Mouse (Mus musculus) midbrain, embryonic 14.5 days (tissue): Measurements from ENCODE around the gene Lrp5. TPM values are rescaled to one million over a fixed set of nuclear protein-coding genes. Genes with fewer than 3 reads are reported as not detected.
A peak's percentile ranks its signal among the peaks of the same experiment; 100 is the strongest.

ENCODE experiments used
- ATAC-seq: fragments of 200-750 bp; cut with Nextera tagmentation; 2 replicates; pipeline ENCODE4 v1.8.0; 2017; ENCODE audit warnings: moderate number of reproducible peaks, moderate library complexity; ENCODE audit not compliant: low FRiP score, low TSS enrichment
- DNase-seq: peaks from one replicate; pipeline ENCODE4 v3.0.0-alpha.2; 2015
- H3K27ac ChIP-seq: fragments of 300-500 bp; sonication (generic); replicated peaks from 2 replicates; pipeline ENCODE4 v1.5.1; 2014; ENCODE audit warnings: mild to moderate bottlenecking, low read depth, low read length, moderate library complexity
- H3K27me3 ChIP-seq: fragments of 300-500 bp; sonication (generic); 2 replicates; pipeline ENCODE4 v1.6.1; 2014; ENCODE audit warnings: low read length, control low read depth, mixed read lengths; ENCODE audit not compliant: control insufficient read depth, insufficient read depth
- H3K36me3 ChIP-seq: fragments of 300-500 bp; sonication (generic); 2 replicates; pipeline ENCODE4 v1.6.1; 2014; ENCODE audit warnings: low read length, control low read depth; ENCODE audit not compliant: control insufficient read depth, insufficient read depth
- H3K4me1 ChIP-seq: fragments of 300-500 bp; sonication (generic); 2 replicates; pipeline ENCODE4 v1.6.1; 2014; ENCODE audit warnings: mild to moderate bottlenecking, antibody characterized with exemption, low read length, control low read depth; ENCODE audit not compliant: control insufficient read depth, insufficient read depth
- H3K4me2 ChIP-seq: fragments of 300-500 bp; sonication (generic); 2 replicates; pipeline ENCODE4 v1.6.1; 2014; ENCODE audit warnings: mild to moderate bottlenecking, low read length, moderate library complexity
- H3K4me3 ChIP-seq: fragments of 300-500 bp; sonication (generic); replicated peaks from 2 replicates; pipeline ENCODE4 v1.5.1; 2014; ENCODE audit warnings: low read depth, low read length
- H3K9ac ChIP-seq: fragments of 300-500 bp; sonication (generic); replicated peaks from 2 replicates; pipeline ENCODE4 v1.6.1; 2014; ENCODE audit warnings: mild to moderate bottlenecking, low read length, moderate library complexity
- H3K9me3 ChIP-seq: fragments of 300-500 bp; sonication (generic); 2 replicates; pipeline ENCODE4 v1.6.1; 2016; ENCODE audit warnings: low read length, control low read depth, mixed read lengths; ENCODE audit not compliant: control insufficient read depth
- WGBS: fragments of 180-500 bp; shearing (Covaris S2); extraction: QIAGEN DNeasy Blood & Tissue Kit; methylation state at CpG from one replicate; pipeline ENCODE4 v1.1.7; 2014; 5-methylcytosine and 5-hydroxymethylcytosine counted together
- polyA plus RNA-seq: library from polyadenylated mRNA; unstranded; fragments of >200 nt; fragmentation: Nextera tagmentation; extraction: Ambion mirVana; gene quantifications from 2 replicates; pipeline ENCODE4 v1.2.1, GENCODE M21; 2014

Lrp5 gene
- polyA plus RNA-seq, 1 experiment from 2014 or later: 1.3 TPM

GRCm38 (mm10) chr19:3687676-3688171 is 1.4 kb upstream of the Lrp5 start:
- 32% methylated on average over 5 of the region's 5 CpGs for WGBS
- H3K27me3 ChIP-seq: peaks cover 9% of the 10 kb centered on the region
- no peaks in the 10 kb centered on the region for H3K36me3 ChIP-seq
- ATAC-seq (no peak), DNase-seq (no peak)
- H3K4me2 ChIP-seq: no peak overlapping the region
- no peak overlapping the region for H3K4me3 ChIP-seq
- no peak overlapping the region for H3K9ac ChIP-seq
- peaks cover 14% of the 10 kb centered on the region for H3K4me1 ChIP-seq
- no peak overlapping the region for H3K27ac ChIP-seq
- no peaks in the 10 kb centered on the region for H3K9me3 ChIP-seq

- Histone ChIP-seq H3K9me3 (no peaks in the 10 kb centered on the region), H3K36me3 (no peaks in the 10 kb centered on the region), H3K9ac (peak overlapping the region; percentile 62), H3K27ac (no peak overlapping the region), H3K4me2 (peak overlapping the region; percentile 100), H3K4me1 (peaks cover 14% of the 10 kb centered on the region), H3K4me3 (peak overlapping the region; percentile 71), H3K27me3 (peaks cover 9% of the 10 kb centered on the region)
- 1% methylated on average over 45 of the region's 45 CpGs for WGBS
- ATAC-seq (peak; percentile 32; the same call in 1 of the 2 replicates), DNase-seq (peak; percentile 49)
These were observed 651 bp downstream of the Lrp5 start for GRCm38 (mm10) chr19:3685611-3686214.

- Histone ChIP-seq H3K27ac (no peak overlapping the region), H3K9ac (peak overlapping the region; percentile 62; the same call in 1 of the 2 replicates), H3K4me2 (peak overlapping the region; percentile 100), H3K4me3 (peak overlapping the region; percentile 71), H3K36me3 (no peaks in the 10 kb centered on the region), H3K9me3 (no peaks in the 10 kb centered on the region), H3K4me1 (peaks cover 14% of the 10 kb centered on the region), H3K27me3 (peaks cover 9% of the 10 kb centered on the region)
- ATAC-seq (no peak), DNase-seq (no peak)
- 16% methylated on average over 11 of the region's 11 CpGs for WGBS
These were observed 1.3 kb downstream of the Lrp5 start for GRCm38 (mm10) chr19:3684957-3685580.

GRCm38 (mm10) chr19:3684414-3684813 is 1.9 kb downstream of the Lrp5 start:
- Histone ChIP-seq H3K27ac (0 out of 2 replicates have a peak overlapping the region, but pooled peaks have one; percentile 17), H3K9me3 (no peaks in the 10 kb centered on the region), H3K4me2 (peak overlapping the region; percentile 100), H3K9ac (no peak overlapping the region), H3K27me3 (peaks cover 9% of the 10 kb centered on the region), H3K4me1 (peaks cover 14% of the 10 kb centered on the region), H3K4me3 (no peak overlapping the region), H3K36me3 (no peaks in the 10 kb centered on the region)
- WGBS: 19% methylated on average over 1 of the region's 1 CpGs
- DNase-seq (no peak), ATAC-seq (no peak)

GRCm38 (mm10) chr19:3681310-3681934 is 4.9 kb downstream of the Lrp5 start:
- DNase-seq: peak; percentile 71
- Histone ChIP-seq H3K36me3 (no peaks in the 10 kb centered on the region), H3K4me2 (no peak overlapping the region), H3K27ac (no peak overlapping the region; the same call in 1 of the 2 replicates), H3K27me3 (peaks cover 4% of the 10 kb centered on the region; the same call in 1 of the 2 replicates), H3K4me3 (no peak overlapping the region), H3K4me1 (peaks cover 10% of the 10 kb centered on the region), H3K9ac (no peak overlapping the region), H3K9me3 (no peaks in the 10 kb centered on the region)
- WGBS: 32% methylated on average over 13 of the region's 13 CpGs
- ATAC-seq: peak; percentile 72

GRCm38 (mm10) chr19:3680732-3681131 is 5.6 kb downstream of the Lrp5 start:
- H3K36me3 ChIP-seq: no peaks in the 10 kb centered on the region
- ATAC-seq (no peak), DNase-seq (peak; percentile 9)
- H3K9me3 ChIP-seq: no peaks in the 10 kb centered on the region
- WGBS: 74% methylated on average over 7 of the region's 7 CpGs
- H3K27ac ChIP-seq: no peak overlapping the region
- H3K4me3 ChIP-seq: no peak overlapping the region
- H3K4me1 ChIP-seq: peaks cover 9% of the 10 kb centered on the region
- peaks cover 2% of the 10 kb centered on the region; the same call in 1 of the 2 replicates for H3K27me3 ChIP-seq
- no peak overlapping the region for H3K4me2 ChIP-seq
- no peak overlapping the region for H3K9ac ChIP-seq

GRCm38 (mm10) chr19:3674122-3674855 is 12.1 kb downstream of the Lrp5 start:
- Histone ChIP-seq H3K4me2 (no peak overlapping the region), H3K27ac (no peak overlapping the region), H3K36me3 (no peaks in the 10 kb centered on the region), H3K27me3 (no peaks in the 10 kb centered on the region), H3K9me3 (no peaks in the 10 kb centered on the region), H3K9ac (no peak overlapping the region), H3K4me1 (no peaks in the 10 kb centered on the region), H3K4me3 (no peak overlapping the region)
- no peak for DNase-seq
- whole genome bisulfite sequencing: 97% methylated on average over 8 of the region's 8 CpGs
- ATAC-seq: no peak

GRCm38 (mm10) chr19:3673149-3673548 is 13.2 kb downstream of the Lrp5 start:
- Histone ChIP-seq H3K36me3 (no peaks in the 10 kb centered on the region), H3K4me3 (no peak overlapping the region), H3K27me3 (no peaks in the 10 kb centered on the region), H3K4me2 (no peak overlapping the region), H3K9me3 (no peaks in the 10 kb centered on the region), H3K9ac (no peak overlapping the region), H3K27ac (no peak overlapping the region), H3K4me1 (no peaks in the 10 kb centered on the region)
- DNase-seq (no peak), ATAC-seq (no peak)
- 98% methylated on average over 2 of the region's 2 CpGs for WGBS
